Mouse (Mus musculus) megakaryocyte, adult 5-6 weeks (primary cell): ENCODE results near the gene Gm5741. TPM values are rescaled to one million over a fixed set of nuclear protein-coding genes. Genes with fewer than 3 reads are reported as not detected.

Experiments
- ATAC-seq: 2 replicates; pipeline ENCODE4 v1.8.0; 2016; ENCODE audit warnings: mild to moderate bottlenecking, inconsistent platforms; ENCODE audit not compliant: poor library complexity, severe bottlenecking
- total RNA-seq, 2 experiments: library from RNA; stranded (forward) in 1 of 2; stranded (reverse) in 1 of 2; fragments of 153-499, 151-499 nt in 1 of 2; fragments of 221-1000, 200-1000 nt in 1 of 2; gene quantifications; 2 replicates each; pipeline versions ENCODE4 v1.2.3 to v1.2.4; 2015 to 2017

Gene Gm5741
- total RNA-seq, 2 experiments from 2014 or later = not detected

DNA sequence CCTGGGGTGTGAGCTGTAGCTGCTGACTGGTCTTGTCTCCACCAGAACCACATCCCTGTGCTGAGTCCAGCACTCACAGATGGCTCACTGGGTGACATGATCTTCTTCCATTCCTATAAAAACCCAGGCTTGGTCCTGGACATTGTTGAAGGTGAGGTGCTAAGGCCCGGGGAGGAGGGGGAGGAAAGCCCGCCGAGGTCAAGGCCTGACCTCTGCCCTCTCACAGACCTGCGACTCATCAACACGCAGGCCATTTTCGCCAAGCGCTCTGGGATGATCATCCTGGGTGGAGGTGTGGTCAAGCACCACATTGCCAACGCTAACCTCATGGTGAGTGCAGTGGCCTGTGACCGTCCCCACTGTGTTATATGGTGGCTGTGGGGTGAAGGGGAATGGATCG, 6.4 kb upstream of the Gm5741 start:
- ATAC-seq = no peak

DNA sequence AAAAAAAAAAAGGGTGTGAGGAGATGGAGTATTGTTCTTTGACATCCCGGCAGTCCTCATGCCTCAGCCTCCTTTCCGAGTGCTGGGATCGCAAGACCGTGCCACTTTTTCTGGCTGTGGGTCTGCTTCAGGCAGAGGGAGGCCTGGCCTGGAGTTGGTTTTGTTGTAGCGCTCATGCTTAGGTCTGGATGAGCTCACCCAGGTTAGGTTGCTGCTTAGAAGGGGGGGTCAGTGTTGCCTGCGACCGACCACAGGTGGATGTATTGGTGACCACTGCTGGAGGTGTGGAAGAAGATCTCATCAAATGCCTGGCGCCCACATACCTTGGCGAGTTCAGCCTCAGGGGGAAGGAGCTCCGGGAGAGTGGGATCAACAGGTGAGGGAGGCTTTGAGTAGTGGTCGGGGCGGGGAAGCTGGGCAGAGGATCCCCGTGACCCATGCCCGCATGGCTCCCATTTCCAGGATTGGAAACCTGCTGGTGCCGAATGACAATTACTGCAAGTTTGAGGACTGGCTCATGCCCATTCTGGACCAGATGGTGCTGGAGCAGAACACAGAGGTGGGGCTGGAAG, 5.3 kb upstream of the Gm5741 start:
- ATAC-seq = no peak

DNA sequence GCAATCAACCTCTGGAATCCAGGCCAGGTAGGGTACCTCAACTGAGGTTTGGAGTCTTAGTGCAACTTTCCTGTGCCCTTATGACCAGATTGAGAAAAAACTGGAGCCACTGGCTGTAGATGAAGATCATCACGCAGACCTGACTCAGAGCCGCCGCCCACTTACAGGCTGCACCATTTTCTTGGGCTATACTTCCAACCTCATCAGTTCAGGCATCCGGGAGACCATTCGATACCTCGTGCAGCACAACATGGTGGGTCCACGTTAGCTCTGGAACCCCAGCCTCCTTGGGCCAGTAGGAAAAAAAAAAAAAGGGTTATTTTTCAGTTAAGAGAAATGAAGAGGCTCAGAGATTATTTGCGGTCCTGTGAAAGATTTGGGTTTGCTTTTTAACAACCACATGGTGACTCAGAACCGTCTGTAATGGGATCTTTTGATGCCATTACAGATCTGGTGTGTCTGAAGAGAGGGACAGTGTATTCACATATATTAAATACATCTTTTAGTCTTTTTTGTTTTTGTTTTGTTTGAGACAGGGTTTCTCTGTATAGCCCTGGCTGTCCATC, 4.7 kb upstream of the Gm5741 start:
- no peak for ATAC-seq

GRCm38 (mm10) chr8:85071514-85072281, 3.9 kb upstream of the Gm5741 start, which contains the start of gene Dhps:
Gene Dhps, plus strand, starts transcription at chr8:85071757.
- ATAC-seq = peak; percentile 95

DNA sequence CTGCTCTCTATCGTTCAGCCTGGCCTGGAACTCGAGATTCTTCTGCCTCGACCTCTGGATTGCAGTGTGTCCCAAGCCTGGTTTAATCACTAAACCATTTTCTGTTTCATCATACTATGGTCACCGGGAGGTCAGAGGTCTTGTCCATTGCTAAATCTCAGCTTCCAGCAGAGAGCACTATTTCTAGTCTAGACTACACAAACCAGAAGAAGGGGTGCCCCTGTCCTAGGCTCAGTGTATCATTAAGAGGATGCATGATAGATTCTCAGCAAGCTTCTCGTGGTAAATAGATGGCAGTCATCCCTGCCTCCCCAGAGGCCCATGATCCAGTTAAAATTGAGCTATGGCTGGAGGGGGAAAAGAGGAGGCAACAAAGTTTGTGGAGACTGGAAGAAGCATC, 3.3 kb upstream of the Gm5741 start:
- peak; percentile 6; the same call in 1 of the 2 replicates for ATAC-seq

- no peak for ATAC-seq
Observed at GRCm38 (mm10) chr8:85067155-85067554, 627 bp downstream of the Gm5741 start.

DNA sequence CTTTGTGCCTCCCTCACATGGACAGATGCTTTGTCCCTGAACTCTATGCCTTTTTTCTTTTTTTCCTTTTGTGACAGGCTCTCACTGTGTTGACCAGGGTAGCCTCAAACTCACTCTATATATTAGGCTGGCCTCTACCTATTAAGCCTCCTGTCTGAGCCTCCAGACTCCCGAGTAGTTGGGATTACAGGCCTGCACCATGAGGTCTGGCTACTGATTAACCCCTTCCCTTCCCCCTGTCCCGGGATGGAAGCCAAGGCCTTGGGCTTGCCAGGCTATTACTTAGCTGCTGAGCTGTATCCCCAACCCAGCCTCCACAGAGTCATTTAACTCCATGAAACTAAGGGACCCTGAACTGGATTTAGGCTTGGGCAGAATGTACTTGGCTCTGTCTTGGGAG, 2.6 kb downstream of the Gm5741 start:
- ATAC-seq = no peak

- no peak for ATAC-seq
Observed at GRCm38 (mm10) chr8:85062603-85063002, 5.2 kb downstream of the Gm5741 start.

- ATAC-seq = peak; percentile 95
Observed at GRCm38 (mm10) chr8:85059879-85060616, 7.7 kb downstream of the Gm5741 start, which contains the start of gene Fbxw9. Gene Fbxw9, plus strand, starts transcription at chr8:85060055.

GRCm38 (mm10) chr8:85057367-85057766, 10.4 kb downstream of the Gm5741 start:
- ATAC-seq = no peak

DNA sequence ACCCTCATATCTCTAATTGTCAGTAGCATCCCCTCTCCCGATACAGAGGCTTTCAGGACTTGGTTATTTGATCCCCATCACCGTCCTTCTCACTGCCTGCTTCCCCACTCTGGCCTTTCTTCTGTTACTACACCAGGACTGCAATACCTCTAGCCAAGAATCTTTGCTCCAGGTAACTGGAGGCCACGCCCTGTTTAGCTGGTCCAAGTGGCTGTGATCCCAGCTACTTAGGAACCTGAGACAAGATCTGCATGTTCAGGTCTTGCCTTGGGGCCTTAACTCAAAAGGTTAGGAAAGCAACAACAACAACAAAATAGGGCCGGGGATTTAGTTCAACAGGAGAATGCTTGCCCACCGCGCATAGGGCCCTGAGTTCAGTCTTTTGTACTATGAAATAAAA, 24.2 kb downstream of the Gm5741 start:
- no peak for ATAC-seq

DNA sequence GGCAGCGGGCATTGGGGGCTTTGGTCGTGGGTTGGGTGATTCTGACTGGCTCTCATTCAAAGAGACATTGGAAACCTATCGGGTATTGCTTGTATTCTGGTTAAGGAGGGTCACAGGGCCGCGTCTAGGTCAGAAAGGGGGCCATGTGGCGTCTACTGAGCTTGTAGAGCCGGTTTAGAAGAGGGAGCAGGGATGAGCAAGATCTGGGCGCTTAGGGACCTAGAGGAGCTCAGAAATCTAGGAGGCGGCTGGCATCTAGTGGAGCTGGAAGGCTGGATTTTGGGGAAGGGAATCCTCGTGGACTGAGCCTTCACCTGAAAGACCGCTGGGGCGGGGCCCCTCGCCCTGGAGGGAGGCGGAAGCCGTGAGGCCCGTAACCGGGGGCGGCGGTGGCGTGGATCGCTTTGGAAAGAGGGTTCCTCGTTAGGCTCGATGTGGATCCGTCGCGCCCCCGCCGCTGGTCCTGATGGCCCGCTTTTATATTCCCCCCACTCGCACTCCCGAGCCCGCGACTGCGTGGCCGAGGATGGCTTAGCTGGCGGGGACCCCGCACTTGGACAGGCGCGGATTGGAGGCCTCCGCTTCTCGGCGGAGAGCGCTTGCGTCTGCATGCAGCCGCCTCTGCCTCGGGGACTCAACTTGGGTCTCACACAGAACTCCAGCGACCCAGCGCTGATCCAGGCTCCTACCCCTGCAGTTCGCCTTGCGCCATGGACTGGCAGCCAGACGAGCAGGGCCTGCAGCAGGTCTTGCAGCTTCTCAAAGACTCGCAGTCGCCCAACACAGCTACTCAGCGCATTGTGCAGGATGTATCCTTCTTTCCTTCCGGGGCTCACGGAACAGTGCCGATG, 29.9 kb downstream of the Gm5741 start:
- ATAC-seq = peak; percentile 49

- ATAC-seq = peak; percentile 2; the same call in 1 of the 2 replicates
Observed at GRCm38 (mm10) chr8:85037366-85037680, 30.5 kb downstream of the Gm5741 start.

DNA sequence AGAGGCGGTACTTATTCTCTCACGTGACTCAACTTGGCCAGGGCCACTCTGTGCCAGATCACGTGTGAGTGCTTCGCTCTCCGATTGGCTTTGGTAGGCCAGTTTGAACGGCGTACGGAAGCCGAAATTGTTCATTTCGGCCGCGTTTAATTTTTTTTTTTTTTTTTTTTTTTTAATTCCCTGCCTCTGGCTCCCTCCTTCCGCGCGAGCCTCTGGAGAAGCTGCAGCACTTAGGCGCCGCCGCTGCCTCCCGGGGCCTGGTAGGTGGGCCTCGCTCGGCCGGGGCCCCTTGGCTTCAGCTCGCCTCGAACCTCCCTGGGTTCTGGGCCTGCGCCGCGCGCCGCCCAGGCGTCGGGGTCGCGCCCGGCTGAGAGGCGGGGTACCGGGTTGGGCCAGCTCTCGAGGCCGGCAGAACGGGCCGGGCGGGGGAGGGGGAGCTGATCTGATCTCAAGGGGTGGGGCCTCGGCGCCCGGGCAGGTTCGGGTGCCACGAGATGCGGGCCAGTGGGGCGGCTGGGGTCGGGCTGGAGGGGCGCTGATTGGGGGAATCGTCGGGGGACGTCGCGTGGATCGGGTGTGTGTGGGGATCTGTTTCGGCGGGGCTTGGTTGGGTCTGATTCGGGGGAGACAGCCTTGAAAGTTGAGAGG, 30.9 kb downstream of the Gm5741 start, which contains the start of gene Tnpo2:
TSS of gene Tnpo2 (plus strand) at position 198 of the 648 bp plus-strand sequence.
- ATAC-seq = peak; percentile 91

DNA sequence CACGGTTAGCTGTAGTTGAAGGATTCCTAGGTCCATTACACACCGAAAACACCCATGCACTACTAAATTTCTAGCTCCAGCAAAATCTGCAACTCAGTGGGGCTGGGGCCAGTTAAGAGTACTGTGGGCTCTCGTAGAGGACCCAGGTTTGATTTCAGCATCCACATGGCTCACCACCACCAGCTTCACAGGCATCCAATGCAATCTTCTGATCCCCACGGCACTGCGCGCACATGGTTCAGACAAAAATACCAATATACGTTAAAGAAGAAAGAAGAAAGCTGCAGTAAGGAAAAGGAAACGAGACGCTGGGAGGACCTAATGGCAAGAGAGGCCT, 31.4 kb downstream of the Gm5741 start:
- ATAC-seq = peak; percentile 21

DNA sequence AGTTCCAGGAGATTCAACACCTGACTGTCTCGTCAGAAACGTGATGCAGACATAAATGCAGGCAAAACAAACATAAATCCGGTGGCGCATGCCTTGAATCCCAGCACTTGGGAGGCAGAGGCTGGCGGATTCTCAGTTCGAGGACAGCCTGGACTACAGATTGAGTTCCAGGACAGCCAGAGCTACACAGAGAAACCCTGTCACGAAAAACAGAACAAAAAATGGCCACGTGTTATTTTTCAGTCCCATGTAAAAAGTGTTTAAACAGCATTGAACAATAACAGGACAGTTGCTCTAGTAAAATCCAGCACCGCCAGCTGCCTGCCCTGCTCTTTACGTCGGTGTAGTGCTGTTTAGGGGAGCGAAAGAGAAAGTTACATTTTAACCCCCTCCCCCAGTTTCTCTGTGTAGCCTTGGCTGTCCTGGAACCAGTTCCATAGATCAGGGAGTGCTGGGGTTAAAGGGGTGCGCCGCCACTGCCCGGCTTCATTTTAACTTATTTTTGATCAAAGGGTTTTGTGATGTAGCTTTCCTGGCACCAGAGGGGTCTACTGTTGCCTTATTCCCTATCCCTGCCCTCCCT, 32.0 kb downstream of the Gm5741 start:
- ATAC-seq = no peak

- ATAC-seq = no peak
Observed at GRCm38 (mm10) chr8:85035165-85035727, 32.5 kb downstream of the Gm5741 start.

- ATAC-seq = peak; percentile 40
Observed at GRCm38 (mm10) chr8:85034764-85035163, 33.0 kb downstream of the Gm5741 start.

DNA sequence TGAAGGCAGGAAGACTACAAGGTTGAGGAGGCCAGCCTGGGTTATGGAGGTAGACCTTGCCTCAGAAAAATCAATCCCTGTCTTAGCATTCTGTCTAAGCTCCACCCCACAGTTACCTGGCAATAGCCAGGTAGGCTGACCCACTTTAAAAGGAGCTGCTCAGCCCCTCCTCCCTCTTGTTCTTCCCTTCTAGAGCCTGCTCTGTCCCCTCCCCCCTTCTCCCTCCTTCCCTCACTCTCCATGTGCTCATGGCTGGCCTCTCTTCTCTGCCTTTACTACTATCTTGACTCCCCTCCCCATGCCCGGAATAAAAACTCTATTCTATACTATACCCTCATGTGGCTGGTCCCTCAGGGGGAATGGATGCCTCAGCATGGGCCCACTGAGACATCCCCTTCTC, 33.9 kb downstream of the Gm5741 start:
- no peak for ATAC-seq
